Mouse (Mus musculus): ENCODE data around the gene Rab28.
"Not testable (repeated sequence)": the region's sequence is repeated elsewhere in the genome, so short reads cannot be mapped to it uniquely, and the experiment has no call there.

Gene Rab28

DNA sequence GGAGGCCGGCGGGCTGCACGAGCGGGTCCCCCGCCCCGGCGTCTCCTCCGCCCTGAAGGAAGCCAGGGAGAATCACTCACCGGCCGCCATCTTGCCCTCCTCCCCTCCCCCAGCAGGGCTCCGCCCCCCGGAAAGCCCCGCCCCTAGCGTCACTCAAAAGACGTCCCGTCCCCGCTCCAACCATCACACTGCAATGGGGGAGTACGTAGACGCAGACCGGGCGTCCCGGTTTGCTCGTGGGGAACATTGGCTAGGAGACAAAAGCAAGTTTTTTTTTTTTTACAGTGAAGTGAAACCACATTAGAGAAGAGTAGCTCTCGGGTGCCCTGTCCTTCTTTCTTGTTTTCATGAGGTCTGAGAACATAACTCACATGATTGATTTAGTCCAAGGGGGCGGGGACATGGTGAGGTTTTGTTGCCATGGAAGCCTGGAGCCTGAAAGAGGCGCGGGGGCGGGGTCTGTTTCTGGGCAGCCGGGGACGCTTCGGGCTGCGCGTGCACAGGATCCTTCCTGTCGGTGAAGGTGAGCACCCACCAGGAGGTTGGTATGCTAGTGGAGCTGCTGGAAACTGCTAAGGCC lies at the start of gene Rab28:
TSS of gene Rab28 (minus strand) at position 107 of the 580 bp plus-strand sequence.
- DNase-seq: peak; percentile 94 to 95

DNA sequence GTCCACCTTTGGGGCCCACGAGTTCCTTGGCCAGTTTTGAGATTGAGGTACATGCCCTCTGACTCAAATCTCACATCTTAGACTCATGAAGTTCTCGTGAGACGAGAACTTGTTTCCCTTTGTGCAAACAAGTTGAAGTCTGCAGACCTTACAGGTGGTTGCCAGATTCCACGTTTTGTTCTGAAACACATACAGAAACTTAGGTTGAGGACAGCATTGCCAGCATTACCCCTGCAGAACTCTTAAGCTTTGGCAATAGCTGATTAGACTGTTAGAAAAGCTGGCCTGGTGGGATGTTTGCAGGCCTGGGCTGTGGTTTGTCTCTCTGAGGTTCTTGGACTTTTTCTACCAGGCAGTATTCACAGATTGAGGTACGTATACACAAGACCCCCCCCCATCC lies 49.4 kb upstream of the Rab28 start:
- DNase-seq: no peak

DNA sequence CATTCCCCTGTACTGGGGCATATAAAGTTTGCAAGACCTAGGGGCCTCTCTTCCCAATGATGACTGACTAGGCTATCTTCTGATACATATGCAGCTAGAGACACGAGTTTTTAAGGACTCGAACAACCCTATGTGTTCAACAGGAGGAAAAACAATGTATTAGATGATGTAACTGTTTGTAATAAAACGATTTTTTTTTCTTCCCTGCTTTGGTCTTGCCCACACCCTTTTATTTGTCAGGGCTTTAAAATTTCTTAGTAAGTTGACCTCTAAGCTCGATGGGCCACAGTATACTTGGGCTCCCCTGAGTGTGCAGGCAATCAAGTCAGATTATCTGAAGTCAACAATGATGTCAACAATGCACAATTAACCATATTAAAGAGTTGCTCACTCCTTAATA lies 48.4 kb upstream of the Rab28 start:
- DNase-seq: no peak

DNA sequence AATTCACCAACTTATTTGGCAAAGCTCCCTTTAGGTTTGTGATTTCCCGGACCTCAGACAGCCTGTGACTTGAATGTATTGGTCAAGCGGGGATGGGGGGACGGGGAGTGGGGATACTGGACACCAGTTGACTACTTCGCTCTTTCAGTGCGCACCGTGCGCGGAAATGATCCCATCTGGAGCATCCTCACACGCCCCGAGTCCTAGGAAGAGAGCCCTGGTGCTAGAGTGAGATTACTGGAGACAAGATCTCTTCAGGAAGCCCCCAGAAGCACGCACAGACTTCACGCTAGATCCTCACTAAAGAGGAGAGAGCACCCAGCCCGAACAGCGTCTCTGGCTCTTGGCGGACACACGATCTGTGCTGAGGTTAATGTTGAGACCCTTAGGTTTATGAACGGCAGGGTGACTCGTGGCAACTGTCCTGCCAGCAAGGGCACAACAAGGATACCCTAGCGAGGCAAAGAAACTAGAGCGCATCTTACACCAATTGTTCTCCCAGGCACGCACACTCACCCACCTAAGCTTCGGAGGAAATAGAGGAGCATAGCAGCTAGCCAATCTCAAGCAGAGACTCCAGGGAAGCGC lies 47.5 kb upstream of the Rab28 start:
- no peak for DNase-seq

DNA sequence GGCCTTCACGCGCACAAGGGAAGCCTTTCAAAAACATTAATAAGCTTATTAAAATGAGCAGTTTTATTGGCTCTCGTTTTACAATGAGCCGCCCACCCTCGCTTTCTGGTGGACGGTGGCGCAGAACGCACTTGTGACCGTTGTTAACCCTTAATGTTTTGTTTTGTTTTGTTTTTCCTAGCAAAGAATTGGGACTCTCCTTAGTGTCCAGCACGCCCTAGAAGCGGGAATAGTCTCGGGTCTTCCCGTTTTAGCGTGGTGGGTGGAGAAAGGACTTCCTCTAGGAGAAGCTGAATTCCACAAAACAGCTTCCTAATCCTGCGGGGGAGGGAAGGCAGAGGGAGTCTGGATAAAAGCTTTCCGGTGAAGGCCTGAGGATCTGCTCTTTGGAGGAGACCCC lies 46.9 kb upstream of the Rab28 start:
- DNase-seq: no peak

DNA sequence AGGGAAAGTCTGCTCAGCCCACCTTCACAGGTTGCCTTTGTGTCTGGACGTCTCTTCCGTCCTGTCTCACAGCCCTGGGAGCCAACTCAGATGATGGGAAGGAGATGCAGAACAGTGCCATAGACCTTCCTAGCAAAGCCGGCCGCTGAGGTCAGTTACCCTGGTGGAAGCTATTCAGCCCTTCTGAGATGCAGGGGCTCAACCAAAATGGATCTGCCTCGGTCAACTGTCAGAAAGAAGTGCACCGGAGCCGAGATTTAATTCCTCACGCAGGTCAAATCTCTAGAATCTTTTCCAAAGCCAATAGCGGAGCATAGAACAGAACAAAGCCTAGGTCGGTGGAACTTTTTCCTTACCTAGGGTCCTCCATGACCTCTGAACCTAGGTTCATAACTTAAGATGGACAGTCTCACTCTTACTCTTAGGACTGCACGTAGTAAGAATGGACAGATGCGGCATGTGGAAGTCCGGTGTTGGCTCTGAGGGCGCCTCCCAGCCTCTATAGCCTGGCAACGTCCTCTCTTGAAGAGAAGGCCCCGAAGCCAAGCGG lies 46.3 kb upstream of the Rab28 start:
- DNase-seq: no peak

DNA sequence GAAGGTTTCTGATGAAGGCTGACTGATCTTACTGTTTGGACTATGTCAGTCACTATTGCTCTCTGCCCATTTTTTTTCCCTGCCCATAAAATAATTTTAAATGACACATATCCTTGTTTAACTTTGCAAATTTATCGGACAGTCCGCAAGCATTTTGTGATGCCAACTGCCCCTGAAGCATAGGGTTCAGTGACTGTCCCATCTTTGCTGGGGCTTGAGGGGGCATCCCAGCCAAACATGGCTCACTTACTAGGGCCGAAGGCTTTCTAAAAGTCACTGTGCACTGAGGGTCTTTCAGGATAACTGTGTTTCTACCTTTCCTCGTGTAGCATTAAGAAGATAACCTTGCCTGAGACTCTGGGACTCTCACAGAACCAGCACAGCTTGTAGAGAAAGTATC lies 44.8 kb upstream of the Rab28 start:
- DNase-seq: no peak

DNA sequence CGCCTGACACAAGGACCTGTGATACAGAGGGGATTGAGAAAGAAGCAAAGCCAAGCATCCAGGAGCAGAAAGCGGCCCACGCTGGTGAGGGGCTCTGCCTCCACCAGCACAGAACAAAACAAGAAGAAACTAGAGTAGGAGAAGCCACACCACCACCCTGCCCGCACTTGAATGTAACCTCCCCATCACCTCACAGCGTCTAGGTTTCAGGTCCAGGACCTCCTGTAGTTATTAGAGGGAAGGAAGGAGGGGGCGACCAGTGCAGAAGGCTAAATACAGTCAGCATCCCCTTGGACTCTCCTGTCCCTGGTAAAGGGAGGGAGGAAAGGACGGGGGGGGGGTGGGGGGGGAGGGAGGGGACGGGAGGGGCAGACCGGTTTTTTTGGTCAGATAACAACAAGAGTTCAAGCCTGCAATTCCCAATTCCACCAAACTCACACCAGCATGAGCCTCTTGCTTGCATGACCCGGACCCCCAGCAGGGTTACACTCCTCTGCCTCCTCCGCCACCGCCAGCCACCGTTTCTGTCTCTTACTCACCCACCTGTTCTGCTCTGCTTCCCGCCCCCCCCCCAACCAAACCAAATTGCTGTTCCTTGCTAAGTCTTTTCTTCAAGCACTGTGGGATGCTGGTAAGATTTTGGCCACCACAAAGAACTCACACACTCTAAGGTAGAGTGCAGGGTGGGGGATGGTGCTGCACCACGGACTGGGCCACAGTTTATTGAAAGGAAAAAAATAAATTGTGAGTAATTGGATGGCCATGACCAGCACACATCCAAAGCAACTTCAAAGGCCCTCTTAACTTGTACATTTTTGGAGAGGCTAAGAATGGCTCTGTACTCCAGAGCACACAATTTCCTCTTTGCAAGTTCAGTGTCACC lies 37.2 kb upstream of the Rab28 start:
- no peak for DNase-seq

DNA sequence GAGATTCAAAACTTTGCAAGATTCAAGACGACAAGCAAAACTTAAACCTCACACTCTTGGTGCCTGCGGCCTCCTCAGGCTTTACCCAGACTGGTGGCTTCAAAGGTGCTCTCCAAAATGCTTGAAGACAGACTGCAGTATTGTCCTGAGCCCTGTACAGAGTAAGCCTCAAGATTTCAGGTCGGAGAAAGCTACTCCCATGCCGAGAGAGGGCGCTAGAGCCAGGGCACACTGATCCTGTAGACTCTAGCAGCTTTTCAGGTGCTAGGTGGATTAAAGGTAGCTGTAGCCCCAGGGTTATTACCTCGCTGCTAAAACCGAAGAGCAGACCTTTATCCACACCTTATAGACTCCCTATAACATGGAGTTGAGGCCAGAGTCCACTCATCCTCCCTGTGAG lies 36.3 kb upstream of the Rab28 start:
- no peak for DNase-seq

DNA sequence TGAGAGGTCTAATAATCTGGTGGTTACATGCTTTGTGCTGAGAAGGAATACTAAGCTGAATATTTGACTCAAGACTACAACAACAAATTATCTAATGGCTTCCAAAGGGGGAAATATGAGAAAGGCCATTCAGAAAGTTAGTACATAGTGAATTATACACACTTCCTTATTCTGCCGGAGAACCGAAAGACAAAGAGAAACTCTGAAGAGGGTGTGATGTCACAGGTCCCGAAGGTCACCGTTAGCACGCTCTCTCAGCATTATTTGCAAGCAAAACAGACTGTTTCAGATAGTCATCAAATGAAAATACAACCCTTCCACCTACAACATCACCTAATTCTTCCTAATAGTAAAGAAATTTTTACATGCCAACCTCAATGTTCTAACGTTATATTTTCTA lies 30.9 kb upstream of the Rab28 start:
- DNase-seq: no peak

DNA sequence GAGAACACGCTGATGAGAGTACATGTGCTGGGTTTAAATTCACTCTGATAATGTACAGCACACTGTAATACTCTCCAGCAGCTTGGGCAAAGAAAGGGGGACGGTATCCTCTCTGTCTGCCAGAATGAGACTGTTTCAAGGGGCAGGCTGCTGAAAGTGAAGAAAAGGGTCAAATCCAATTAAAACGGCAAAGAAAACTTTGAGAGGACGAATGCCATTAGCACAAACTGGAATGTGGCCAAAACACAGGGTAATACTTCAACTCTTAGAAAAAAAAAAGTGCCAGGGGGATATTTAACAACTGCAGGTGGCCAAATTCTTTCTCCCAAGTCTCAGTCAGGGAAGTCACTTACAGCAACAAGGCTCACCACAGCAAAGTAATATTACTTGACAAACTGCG lies 29.1 kb upstream of the Rab28 start:
- no peak for DNase-seq

DNA sequence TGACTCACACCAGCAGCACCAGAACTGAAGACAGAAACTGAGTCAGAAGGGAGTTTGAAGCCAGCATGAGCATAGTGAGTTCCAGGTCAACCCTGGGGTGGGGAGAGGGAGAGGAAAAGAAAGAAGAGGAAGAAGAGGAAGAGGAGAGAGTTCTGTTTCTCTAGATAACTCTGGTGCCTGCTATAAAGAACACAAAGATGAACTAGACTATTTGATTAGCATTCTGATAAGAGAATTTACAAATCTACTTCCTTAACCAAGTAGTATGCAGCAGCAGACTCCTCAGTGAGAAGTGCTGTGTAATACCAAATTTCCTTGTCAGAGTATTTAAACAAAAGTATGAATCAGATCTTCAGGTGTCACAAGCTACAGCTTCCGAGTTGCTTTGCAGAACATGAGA lies 19.1 kb upstream of the Rab28 start:
- DNase-seq: no peak

DNA sequence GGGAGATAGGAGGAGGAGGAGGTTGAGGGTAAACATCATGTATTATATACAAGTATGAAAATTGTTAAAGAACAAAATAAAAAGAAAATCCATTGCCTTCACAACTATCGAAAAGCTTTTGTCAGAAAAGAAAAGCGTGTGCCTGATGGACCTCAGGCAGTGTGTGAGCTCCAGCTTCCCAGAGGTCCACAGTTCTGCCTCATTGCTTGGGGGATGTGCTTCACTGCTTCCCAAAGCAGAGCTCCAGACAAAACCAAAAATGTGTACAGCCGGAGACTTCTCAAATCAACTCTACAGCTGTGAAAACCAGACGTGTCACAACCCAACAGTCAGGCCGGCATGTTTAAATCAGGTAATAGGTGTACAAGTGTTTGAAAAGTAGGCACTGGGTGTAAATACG lies 17.6 kb upstream of the Rab28 start:
- DNase-seq: no peak

DNA sequence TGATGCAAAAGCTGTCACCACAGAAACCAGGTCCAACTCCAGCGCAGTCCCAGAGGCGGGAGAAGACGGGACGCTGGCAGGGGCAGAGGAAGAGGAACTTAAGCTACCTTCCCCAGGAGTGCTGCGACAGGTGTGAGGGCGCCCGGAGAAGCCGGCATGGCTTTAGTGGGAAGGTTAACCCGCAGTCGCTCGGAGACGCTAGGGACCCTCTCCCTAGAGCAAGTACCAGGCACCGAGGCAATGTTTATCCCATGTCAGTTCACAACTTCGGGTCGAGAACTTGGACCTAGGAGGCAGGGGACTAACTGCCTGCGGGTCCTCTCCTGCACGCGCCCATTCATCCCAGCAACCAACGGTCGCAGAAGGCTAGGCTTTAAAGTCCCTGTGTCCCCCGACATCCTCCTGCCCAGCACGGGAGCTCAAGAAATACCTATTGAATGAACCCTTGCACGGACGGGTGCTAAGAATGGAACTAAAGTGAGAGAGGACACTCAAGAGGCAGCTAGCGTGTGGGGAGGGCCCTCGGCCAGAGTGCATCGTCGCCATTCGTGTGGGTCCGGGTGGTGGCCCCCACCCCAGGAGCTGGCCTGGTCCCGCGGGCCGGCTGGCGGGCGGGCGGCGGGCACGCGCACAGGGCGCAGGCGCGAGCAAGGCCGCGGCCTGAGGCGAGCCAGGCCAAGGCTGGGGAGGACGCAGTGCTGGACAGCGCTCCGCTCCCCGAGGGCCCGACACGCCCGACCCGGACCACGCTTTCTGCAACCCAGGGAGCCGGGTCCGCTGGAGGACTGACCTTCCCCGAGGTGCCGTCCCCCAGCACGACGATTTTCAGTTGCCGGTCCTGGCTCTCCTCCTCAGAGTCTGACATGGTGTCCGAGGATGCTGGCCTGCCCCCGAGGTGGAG lies 592 bp downstream of the Rab28 start:
- peak; percentile 73 to 79 for DNase-seq

DNA sequence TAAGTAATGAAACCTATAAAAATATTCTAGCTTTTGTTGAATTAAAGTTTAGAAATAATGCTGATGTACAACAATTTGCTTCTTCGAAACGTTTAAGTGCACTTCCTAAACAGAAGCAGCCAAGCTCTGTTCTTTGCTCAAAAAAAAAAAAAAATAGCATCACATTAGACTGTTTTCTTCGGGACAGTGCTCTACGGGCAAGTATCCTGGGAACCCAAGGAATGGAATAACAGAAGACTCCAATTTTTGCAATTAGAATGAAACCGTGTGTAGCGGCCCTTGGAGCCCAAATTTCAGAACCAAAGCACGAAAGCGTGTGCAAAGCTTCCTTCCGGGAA lies 1.2 kb downstream of the Rab28 start:
- DNase-seq: no peak

DNA sequence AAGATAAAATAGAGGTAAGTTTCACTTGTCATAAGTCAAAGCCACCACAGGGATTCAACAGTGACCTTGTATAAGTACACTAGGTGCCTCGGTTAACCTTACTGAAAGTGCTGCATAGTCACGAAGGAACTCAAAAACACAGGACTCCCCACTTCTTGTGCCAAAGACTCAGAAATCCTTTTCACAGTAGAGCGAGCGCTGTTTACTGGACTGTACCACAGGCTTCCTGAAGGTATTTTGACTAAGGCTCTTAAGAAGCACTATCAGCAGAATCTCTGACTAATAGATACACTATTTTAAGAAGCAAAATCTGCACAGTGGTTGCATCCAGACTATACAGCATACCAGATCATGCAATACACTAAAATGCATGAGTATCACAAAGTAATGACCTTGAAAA lies 6.9 kb downstream of the Rab28 start:
- not testable (repeated sequence) for DNase-seq

DNA sequence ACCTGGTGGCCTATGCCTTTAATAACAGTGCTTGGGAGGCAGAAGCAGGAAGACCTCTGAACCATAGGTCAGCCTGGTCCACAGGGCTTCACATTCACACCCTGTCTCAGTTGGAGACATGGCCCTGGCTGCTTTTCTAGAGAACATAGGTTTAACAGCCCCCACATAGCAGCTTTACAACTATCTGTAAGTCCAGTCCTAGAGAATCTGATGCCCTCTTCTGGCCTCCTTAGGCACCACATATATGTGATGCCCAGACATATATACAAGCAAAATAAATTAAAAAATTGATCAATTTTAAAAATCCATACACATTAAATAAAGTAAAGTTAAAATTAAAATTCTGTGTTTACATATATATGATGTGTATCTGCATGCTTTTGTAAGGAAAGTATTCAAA lies 10.0 kb downstream of the Rab28 start:
- DNase-seq: no peak

DNA sequence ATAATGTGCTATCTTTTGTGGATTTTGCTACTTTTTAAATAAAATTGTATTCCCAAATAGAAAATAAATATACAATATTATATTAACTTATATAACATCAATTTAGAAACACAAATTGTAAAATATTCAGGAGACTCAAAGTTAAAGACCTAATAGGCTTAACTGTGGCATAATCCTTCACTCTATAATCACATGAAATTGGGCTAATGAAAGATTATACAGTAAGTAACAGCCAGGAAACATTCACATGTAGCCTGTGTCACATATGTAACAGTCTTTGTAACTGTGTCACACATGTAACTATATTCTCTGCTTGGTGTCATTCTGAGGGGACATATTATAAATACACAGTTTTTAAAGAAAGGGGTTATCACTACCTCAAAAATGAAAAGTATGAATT lies 22.9 kb downstream of the Rab28 start:
- no peak for DNase-seq

DNA sequence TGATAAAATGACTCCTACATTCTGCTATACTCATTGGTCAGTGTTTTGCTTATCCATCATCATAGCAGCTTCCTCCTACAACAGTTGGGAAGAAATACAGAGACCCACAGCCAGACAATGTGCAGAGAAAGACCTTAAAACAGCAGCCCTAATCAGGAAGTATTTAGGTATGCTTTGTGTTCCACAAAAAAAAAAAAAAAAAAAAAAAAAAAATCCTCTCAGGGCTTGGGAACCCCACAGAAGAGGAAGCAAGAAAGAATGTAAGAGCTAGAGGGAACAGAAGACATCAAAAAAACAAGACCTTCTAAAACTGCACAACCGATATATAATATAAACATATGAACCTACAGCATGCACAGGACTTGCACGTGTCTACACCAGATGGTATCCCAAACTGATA lies 24.0 kb downstream of the Rab28 start:
- no peak for DNase-seq

DNA sequence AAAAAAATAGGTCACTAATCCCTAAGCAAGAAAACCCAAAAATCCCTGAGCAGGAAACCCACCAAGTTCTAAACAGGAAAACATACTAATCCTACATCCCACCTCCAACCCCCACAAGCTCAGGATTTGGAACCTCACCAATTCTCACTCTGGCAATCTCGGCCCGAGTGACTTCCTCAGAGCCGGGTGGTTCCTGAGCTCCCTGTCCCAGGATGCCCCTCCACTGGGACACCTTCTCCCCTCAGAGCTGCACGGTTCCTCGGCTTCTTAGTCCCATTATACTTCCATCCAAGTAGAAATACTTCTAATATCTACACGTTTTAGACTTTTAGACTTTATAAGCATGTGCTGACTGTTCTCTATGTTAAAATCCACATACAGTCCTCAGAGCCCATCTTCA lies 41.9 kb downstream of the Rab28 start:
- no peak for DNase-seq

DNA sequence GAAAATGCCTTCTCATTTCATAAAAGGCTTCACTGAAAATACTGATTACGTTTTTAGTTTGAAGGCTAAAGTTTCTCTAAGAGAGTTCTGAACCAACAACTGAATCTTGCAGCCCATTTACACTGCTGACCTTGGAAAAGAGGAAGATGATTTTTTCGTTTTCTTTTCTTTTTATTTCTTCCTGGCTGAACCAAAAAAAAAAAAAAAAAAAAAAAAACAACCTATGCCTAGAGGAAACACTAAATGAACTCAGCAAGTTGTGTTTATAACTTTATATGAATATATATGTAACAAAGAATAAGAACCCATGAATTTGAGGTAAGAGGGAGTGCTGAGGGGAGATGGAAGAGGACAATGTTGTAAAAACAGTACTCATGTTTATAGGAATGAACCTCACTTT lies 71.2 kb downstream of the Rab28 start:
- no peak for DNase-seq

DNA sequence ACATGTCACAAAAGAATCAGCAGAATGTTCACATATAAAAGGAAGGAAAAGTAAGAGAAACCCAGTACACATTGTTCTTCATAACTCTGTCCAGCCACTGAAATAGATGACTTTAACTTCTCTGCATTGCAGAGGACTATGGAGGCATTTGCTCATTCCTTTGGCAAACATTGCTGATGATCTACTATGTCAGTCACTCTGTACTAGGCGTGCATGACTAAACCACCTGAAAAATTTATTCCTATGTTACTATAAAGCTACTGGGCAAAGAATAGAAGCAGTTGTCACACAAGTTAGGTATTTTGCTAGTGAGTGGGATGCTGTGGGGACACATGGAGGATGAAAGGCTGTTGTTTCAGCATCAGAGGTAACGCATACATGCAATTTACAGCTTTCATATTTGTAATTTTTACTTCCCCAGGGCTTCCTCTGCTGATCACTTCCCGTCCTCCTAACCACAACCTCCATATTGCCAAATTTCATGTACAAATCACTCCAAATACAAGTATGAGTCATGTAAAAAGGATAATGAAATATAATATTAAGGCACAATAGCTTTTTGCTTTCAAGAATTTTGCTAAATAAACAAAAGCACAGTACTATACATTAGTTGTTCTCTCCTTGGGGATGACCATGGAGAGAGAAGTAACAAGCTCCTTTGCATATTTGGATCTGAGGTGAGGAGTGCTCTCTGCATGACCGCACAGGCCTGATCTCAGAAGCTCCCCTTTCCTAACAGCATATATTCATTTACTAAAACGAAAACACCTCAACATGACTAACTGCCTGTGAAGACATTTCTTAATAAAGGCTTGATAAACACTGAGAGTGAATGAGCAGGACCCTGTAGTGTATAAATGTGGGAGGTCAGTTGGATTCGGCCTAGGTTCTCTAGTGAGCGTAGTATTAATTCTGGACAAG lies 80.5 kb downstream of the Rab28 start:
- no peak for DNase-seq
